In the genomic region with DNA sequence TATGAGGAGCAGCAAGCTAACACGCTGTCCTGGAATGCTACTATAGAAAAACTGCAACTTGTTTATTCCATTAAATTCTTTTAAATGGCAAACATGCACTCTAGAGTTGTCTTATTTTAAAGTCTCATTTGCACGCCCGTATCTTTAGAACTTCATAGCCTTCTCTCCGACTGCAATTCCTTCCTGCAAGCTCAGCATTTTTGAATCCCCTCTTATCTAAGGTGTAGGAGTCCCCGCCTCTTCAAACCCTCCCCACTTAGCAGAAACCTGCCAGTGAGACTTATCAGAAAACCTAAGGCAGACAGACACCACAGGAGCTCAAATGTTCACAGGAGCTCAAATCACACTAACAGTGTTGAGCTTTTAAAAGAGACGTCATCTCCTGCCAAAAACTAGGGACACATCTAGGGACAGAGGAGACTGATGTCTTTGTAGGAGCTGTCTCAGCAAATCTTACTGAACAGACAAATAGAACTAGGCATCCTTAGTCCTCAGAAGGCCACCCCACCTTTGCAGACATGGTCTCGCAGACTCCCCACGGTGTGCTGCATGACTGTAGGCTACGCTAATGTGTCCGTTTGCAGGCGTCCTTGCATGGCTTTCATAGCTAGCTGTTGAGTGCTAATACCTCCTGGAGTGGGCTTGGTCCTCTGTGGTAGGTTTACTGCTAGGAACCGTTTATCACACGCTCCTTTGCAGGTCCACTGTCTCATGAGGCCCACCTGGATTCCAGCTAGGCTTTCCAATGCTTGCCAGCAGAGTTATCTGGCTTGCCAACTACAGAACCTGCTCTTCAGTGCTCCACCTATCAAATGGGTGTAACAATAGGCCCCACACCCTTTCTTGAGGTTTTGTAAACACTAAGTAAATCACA, we compare ENCODE assay signal across 15 mouse cellular contexts.
DNase-seq lines count a peak whose midpoint lies in the region; ATAC-seq and TF ChIP-seq lines count a peak whose summit lies in the region.
"Had no signal": no experiment of that assay in that cellular context is flagged by ENCODE, and none has a peak within 500 bp of the region (broad histone marks: within the 10 kb centered on the region; RNA-seq: fewer than 3 reads in every experiment).

No protein-coding gene starts in this region.

- 0 out of 2 replicates have a peak overlapping the region, but pooled peaks have one; percentile 11 for H3K27ac ChIP-seq in embryonic facial prominence, embryonic 12.5 days
- no peak overlapping the region for H3K27ac ChIP-seq in embryonic facial prominence, embryonic 10.5 days (replicated peaks)
- no peak overlapping the region for H3K27ac ChIP-seq in heart, embryonic 16.5 days (ENCODE audit: low read length)
- no peak overlapping the region for H3K27ac ChIP-seq in lung, postnatal 0 days (ENCODE audit: low read length)
- H3K27ac ChIP-seq: kidney, postnatal 0 days; limb, embryonic 10.5 days; midbrain, embryonic 13.5 days had no signal

- TF ChIP-seq EP300 in lung, postnatal 0 days (IDR thresholded peaks at IDR 0.05) = no peak

- no peaks in the 10 kb centered on the region for H3K9me3 ChIP-seq in embryonic facial prominence, embryonic 12.5 days
- H3K9me3 ChIP-seq in embryonic facial prominence, embryonic 10.5 days = no peaks in the 10 kb centered on the region
- H3K9me3 ChIP-seq in heart, embryonic 16.5 days (replicated peaks; ENCODE audit: control insufficient read depth, low read length) = no peaks in the 10 kb centered on the region
- H3K9me3 ChIP-seq in lung, postnatal 0 days (ENCODE audit: low read length) = no peaks in the 10 kb centered on the region
- H3K9me3 ChIP-seq: limb, embryonic 10.5 days; midbrain, embryonic 13.5 days had no signal

- H3K4me2 ChIP-seq in embryonic facial prominence, embryonic 12.5 days (replicated peaks) = no peak overlapping the region
- no peak overlapping the region for H3K4me2 ChIP-seq in heart, embryonic 16.5 days (ENCODE audit: low read depth, low read length)
- 0 out of 2 replicates have a peak overlapping the region, but pooled peaks have one; percentile 11 for H3K4me2 ChIP-seq in lung, postnatal 0 days (replicated peaks; ENCODE audit: low read depth, low read length)
- H3K4me2 ChIP-seq: midbrain, embryonic 13.5 days had no signal

- H3K27me3 ChIP-seq in embryonic facial prominence, embryonic 12.5 days = no peaks in the 10 kb centered on the region
- no peaks in the 10 kb centered on the region for H3K27me3 ChIP-seq in embryonic facial prominence, embryonic 10.5 days (replicated peaks; ENCODE audit: low read depth, poor library complexity, severe bottlenecking)
- no peaks in the 10 kb centered on the region for H3K27me3 ChIP-seq in heart, embryonic 16.5 days (ENCODE audit: control insufficient read depth, insufficient read depth, low read length)
- H3K27me3 ChIP-seq in lung, postnatal 0 days (replicated peaks; ENCODE audit: insufficient read depth, low read length) = no peaks in the 10 kb centered on the region
- H3K27me3 ChIP-seq: midbrain, embryonic 13.5 days had no signal

- H3K36me3 ChIP-seq in embryonic facial prominence, embryonic 12.5 days = 0 out of 2 replicates have a peak, but pooled peaks cover 3% of the 10 kb centered on the region
- peaks cover 23% of the 10 kb centered on the region; the same call in 1 of the 2 replicates for H3K36me3 ChIP-seq in embryonic facial prominence, embryonic 10.5 days (replicated peaks)
- no peaks in the 10 kb centered on the region for H3K36me3 ChIP-seq in heart, embryonic 16.5 days (ENCODE audit: control insufficient read depth, insufficient read depth)
- no peaks in the 10 kb centered on the region for H3K36me3 ChIP-seq in lung, postnatal 0 days (ENCODE audit: insufficient read depth, low read length)
- H3K36me3 ChIP-seq: midbrain, embryonic 13.5 days had no signal

- peaks cover 19% of the 10 kb centered on the region; the same call in 1 of the 2 replicates for H3K4me1 ChIP-seq in embryonic facial prominence, embryonic 12.5 days
- peaks cover 17% of the 10 kb centered on the region for H3K4me1 ChIP-seq in embryonic facial prominence, embryonic 10.5 days
- H3K4me1 ChIP-seq in heart, embryonic 16.5 days (ENCODE audit: control insufficient read depth, insufficient read depth, low read length) = peaks cover 26% of the 10 kb centered on the region
- H3K4me1 ChIP-seq in lung, postnatal 0 days (ENCODE audit: insufficient read depth, low read depth, low read length) = peaks cover 5% of the 10 kb centered on the region; the same call in 1 of the 2 replicates

- WGBS in embryonic facial prominence, embryonic 12.5 days = 79% methylated on average over 13 of the region's 13 CpGs
- 84% methylated on average over 13 of the region's 13 CpGs for WGBS in embryonic facial prominence, embryonic 10.5 days
- WGBS in heart, embryonic 16.5 days = 53% methylated on average over 13 of the region's 13 CpGs
- 64% methylated on average over 13 of the region's 13 CpGs for WGBS in lung, postnatal 0 days

- DNase-seq in embryonic facial prominence, embryonic 10.5 days (ENCODE audit: low spot score) = no peak
- no peak for DNase-seq in heart, adult 18-20 months
- no peak for DNase-seq in lung, postnatal 0 days (ENCODE audit: low spot score)
- DNase-seq in lung, postnatal 25 days (ENCODE audit: low spot score) = no peak
- no peak for DNase-seq in ovary, postnatal 14 days (ENCODE audit: low spot score)
- DNase-seq: cerebellum, adult 18-20 months; gastrocnemius, postnatal 10 days; thymus, postnatal 14 days had no signal

- no peak for TF ChIP-seq CTCF in lung, postnatal 0 days (IDR thresholded peaks at IDR 0.05)

- H3K9ac ChIP-seq in embryonic facial prominence, embryonic 12.5 days = no peak overlapping the region
- no peak overlapping the region for H3K9ac ChIP-seq in heart, embryonic 16.5 days (ENCODE audit: low read length)
- no peak overlapping the region for H3K9ac ChIP-seq in lung, postnatal 0 days (replicated peaks; ENCODE audit: low read depth)
- H3K9ac ChIP-seq: midbrain, embryonic 13.5 days had no signal

- no peak overlapping the region for H3K4me3 ChIP-seq in embryonic facial prominence, embryonic 12.5 days
- H3K4me3 ChIP-seq in embryonic facial prominence, embryonic 10.5 days = no peak overlapping the region
- no peak overlapping the region for H3K4me3 ChIP-seq in heart, embryonic 16.5 days (ENCODE audit: low read length)
- H3K4me3 ChIP-seq in lung, postnatal 0 days (ENCODE audit: low read depth, low read length) = no peak overlapping the region
- H3K4me3 ChIP-seq: limb, embryonic 10.5 days; midbrain, embryonic 13.5 days had no signal

- no peak for ATAC-seq in embryonic facial prominence, embryonic 12.5 days (ENCODE audit: insufficient number of reproducible peaks, insufficient read depth, low FRiP score, low TSS enrichment)
- ATAC-seq in heart, embryonic 16.5 days (replicated peaks; ENCODE audit: extremely low read depth, insufficient read depth, low FRiP score) = 0 out of 2 replicates have a peak, but pooled peaks have one; percentile 20
- peak; percentile 43; the same call in 1 of the 2 replicates for ATAC-seq in lung, postnatal 0 days
- peak; percentile 64 for ATAC-seq in megakaryocyte-erythroid progenitor cell, adult 5-6 weeks (replicated peaks; ENCODE audit: low FRiP score, low TSS enrichment, poor library complexity, severe bottlenecking)
- ATAC-seq: forebrain, embryonic 14.5 days; midbrain, embryonic 13.5 days had no signal
